Mouse (Mus musculus): ENCODE results near the gene Abcd2.

Abcd2 gene

GRCm38 (mm10) chr15:91191412-91192222, at the start of gene Abcd2:
Gene Abcd2 (minus strand): TSS chr15:91191799.
- DNase-seq (ENCODE audit: low spot score) = peak; percentile 50

DNA sequence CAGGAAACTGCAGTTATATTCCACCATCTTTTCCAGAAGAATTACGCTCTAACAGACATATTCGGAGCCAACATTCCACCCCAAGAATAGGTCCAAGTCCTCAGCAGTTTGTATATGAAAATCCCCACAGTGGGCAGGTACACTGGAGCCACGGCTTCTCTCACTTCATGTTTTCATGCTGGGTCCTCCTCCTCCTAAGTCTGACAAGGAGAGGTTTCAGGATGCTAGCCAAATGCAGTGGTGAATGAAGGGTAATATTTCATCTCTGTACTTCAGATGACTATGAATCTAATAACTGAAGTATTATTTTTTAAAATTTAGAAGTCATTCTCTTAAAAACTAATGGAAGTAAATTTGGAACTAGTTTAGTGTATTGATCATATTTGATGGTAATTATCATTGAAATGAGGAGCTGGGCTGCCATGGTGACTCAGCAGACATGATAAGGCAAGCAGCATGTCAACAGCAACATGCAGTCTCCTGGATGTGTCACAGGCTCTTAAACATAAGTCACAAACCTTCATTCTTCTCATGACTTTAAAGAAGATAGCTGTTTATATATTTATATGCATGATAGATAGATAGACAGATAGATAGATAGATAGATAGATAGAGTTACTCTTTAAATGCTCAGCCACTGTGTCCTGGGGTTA, 49.2 kb upstream of the Abcd2 start:
- DNase-seq (ENCODE audit: low spot score) = no peak

- DNase-seq (ENCODE audit: low spot score) = no peak
These were observed 45.7 kb upstream of the Abcd2 start for GRCm38 (mm10) chr15:91237294-91237693.

GRCm38 (mm10) chr15:91206518-91206917, 14.9 kb upstream of the Abcd2 start:
- no peak for DNase-seq (ENCODE audit: low spot score)

GRCm38 (mm10) chr15:91203521-91203920, 11.9 kb upstream of the Abcd2 start:
- no peak for DNase-seq (ENCODE audit: low spot score)

DNA sequence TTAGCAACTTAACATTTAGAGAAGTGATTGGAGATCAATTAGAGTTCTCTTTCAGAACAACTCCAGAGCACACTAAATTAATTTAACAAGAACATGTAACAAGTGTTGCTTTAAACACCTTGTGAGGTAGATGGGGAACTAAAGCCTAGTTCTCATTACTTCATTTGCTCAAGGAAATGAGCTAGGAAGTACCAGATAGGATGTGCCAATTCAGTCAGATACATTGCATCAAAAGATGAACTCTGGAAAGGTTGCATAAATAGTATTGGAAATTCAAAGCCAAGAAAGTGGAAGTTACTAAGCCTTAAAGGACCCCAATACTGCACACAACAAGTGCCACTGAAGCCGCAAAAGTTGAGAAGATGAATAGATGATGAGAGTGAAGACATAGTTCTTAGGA, 10.9 kb upstream of the Abcd2 start:
- DNase-seq (ENCODE audit: low spot score) = no peak

DNA sequence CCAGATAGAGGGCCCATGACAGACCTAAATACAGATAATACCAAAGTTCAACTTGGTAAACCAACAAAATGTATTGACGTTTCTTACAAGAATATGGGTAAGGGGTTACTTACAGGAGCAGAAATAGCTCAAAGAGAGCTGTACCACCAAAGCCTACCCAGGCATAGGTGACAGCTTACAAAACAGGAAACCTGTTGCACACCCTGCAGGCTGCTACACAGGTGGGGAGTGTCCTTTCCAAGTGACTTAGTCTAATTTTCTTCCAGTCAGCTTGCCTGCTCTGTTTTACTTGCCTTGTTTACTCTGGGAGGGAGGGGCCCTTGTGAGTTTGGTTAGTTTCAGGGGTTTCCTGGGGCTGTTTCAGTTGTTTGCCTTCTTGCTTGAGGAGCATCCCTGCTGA, 9.2 kb upstream of the Abcd2 start:
- no peak for DNase-seq (ENCODE audit: low spot score)

DNA sequence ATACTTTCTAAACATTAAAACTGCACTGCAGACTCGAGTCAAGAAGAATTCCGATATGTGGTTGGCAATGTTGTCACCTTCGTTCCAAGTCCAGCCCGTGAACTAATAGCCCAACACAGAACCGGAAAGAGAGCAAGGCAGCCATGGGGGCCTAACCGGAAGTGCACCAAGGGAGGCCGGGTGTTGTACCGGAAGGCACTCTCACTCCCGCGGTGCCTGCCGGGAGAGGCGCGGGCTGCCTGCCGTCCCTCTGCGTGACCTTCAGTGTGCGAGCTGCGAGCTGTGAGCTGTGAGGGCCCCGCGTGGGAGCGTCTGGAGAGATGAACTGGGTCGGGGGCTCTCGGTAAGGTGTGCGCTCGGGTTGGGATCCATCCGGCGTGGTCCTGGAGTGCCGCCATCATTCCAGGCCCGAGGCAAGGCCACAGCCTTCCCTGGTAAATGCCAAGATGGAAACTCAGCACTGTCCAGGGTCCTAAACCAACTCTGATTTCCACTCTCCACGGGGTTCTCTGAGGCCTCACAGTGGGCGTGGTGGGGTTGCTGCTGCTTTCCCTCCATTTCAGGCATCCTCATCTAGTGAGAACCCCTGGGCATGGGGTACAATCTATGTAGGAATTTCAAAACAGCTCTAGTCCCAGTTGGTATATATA, 7.8 kb upstream of the Abcd2 start, which contains the start of gene CN725425:
TSS of gene CN725425 (plus strand) at position 239 of the 650 bp plus-strand sequence.
- DNase-seq (ENCODE audit: low spot score) = no peak

DNA sequence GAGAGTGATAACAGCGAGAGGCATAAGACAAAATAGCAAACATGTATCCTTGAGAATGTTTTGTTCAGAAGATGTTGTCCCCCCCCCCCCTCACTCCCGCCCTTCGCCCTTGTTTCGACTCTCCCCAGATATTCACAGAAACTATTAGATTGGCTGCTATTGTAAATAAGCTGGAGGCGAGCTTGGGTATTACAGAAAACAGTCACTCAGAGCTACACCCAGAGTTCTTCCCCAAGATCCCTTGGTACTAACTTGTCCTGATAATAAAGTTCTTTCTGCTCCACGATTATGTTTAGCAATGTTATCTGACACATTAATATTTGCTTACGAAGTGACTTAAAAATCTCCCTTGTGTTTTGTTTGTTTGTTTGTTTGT, 612 bp upstream of the Abcd2 start:
- DNase-seq (ENCODE audit: low spot score) = no peak

DNA sequence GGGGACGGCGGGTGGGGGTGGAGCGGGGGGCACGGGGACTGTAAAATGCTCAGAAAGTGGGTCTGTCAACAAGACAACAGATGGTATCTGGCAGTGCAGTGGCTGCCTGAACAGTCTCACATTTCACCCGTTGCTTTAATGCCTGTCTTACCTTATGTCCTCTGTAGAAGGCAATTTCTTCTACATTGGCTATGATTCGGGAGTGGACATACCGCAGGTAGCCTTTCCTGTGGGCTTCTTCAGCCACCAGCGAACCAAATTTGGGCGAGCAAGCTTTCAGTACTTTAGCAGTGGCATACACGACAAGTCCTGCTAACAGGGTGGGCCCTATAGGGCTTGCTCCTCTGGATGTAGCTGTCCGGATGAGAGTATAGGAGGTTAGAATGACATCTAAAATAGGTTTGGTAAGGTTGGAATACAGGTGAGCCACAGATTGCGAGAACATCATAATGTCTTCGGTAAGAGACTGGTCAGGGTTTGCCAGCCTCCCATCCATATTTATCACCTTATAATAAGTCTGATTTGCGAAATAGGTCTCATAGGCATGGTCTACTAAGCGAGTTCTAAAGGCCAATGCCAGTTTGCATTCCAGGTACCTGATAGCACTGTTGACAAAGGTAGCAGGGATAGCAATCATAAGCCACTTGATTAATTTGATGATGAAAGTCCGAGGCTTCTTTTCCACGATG, 936 bp downstream of the Abcd2 start:
- no peak for DNase-seq (ENCODE audit: low spot score)

GRCm38 (mm10) chr15:91190026-91190425, 1.6 kb downstream of the Abcd2 start:
- no peak for DNase-seq (ENCODE audit: low spot score)

- DNase-seq (ENCODE audit: low spot score) = no peak
These were observed 5.2 kb downstream of the Abcd2 start for GRCm38 (mm10) chr15:91186358-91186757.

GRCm38 (mm10) chr15:91179911-91180622, 11.5 kb downstream of the Abcd2 start:
- DNase-seq (ENCODE audit: low spot score) = peak; percentile 70

DNA sequence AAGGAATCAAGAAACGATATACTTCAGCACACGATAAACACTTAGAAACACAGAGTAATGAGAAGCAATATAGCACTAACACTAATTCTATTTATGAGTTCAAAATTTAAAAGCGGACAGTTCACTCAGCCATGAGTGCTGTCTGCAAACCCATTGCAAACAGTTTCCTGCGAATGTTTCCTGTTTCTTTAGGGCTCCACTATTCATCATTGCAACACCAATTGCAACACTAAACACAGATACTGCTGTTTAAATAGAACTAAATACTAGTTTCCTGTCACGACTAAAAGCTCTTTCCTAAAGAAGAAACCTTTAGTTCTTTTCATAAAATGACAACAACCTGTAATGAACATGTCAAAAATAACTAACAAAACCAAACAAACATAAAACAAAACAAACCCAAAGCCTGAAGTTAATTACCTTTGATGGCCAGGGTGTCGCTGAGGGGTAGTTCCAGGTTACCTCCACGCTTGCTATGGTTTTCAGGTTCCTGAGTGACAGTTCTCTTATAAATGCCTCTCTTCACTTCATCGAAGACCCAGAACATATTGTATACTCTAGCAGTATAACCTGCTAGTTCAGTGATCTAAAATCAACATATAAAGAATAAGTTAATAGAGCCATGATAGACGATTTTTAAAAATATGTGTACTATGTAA, 12.8 kb downstream of the Abcd2 start:
- no peak for DNase-seq (ENCODE audit: low spot score)

- DNase-seq (ENCODE audit: low spot score) = peak; percentile 95
These were observed 19.4 kb downstream of the Abcd2 start for GRCm38 (mm10) chr15:91172193-91172592.

DNA sequence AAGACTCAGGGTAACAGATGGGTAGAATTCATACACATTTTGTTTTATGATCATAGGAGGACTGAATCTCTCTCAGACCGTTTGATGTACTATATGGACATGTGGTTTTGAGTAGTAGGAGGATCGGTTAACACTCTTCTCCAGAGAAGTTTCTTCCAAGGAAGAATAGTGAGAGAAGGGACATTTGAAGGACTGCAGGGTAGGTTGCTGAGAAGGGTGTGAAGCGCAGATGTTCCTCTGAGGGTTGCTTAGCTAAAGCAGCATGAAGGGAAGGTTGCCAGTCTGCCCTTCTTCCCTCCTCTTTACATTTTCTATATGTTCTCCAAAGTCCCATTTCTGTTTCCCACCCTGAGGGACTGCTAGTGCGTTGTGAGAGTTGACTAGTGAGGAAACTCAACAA, 20.3 kb downstream of the Abcd2 start:
- no peak for DNase-seq (ENCODE audit: low spot score)

GRCm38 (mm10) chr15:91170602-91171328, 20.8 kb downstream of the Abcd2 start:
- no peak for DNase-seq (ENCODE audit: low spot score)

DNA sequence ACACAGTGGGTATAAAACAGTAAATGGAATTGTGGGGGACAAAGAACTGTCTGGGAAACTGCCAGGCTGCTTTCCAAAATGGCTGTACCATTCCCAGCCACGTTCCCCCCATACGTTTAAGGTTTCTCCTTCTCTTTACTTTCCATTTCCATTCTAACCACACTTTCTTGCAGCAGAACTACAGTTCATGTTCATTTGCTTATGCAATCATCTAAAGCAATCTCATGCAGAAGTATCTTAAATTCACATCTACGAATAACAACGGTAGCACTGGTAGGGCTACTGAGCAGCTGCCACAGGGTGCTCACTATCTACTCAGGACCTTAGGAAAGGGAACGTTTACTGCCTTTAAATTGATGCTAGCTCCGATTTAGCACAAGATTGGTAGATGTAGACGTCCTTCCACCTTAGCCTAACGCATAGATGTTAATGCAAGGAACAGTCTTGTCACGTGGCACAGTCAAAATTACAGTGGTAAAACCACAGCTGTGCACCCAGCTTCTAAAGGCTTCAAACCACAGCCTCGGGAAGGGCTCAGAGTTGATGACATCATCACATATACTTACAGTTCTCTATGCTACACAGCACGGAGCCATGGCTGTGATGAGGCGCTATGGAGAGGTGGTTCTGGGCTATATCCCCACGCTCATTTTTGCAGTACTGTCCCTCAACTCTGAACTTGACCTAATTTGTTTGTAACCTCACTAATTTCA, 23.6 kb downstream of the Abcd2 start:
- DNase-seq (ENCODE audit: low spot score) = no peak

DNA sequence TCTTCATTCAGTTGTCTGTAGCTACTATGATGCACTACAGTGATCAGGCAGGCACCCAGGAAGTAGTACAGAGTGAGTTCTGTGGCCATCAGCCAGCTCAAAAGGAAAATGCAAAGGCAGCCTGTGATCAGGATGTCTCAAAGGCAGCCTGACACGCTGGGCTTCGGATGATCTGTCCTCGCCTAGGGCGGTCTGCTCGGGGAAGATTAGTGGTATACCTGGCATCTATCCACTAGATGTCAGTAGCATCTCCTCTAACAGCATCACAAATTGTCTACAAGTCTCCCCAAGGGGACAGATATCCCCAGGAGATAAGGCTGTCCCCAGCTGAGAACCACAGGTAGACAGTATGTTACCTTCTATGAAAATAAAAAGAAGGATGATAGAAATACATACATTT, 26.6 kb downstream of the Abcd2 start:
- peak; percentile 21 for DNase-seq (ENCODE audit: low spot score)

GRCm38 (mm10) chr15:91163454-91163853, 28.1 kb downstream of the Abcd2 start:
- no peak for DNase-seq (ENCODE audit: low spot score)
